Mouse (Mus musculus): ENCODE data around the gene Lhfpl2. TPM values are rescaled to one million over a fixed set of nuclear protein-coding genes. Genes with fewer than 3 reads are reported as not detected.

Lhfpl2 gene
- total RNA-seq, 1 experiment from 2014 or later: 8.1 TPM

DNA sequence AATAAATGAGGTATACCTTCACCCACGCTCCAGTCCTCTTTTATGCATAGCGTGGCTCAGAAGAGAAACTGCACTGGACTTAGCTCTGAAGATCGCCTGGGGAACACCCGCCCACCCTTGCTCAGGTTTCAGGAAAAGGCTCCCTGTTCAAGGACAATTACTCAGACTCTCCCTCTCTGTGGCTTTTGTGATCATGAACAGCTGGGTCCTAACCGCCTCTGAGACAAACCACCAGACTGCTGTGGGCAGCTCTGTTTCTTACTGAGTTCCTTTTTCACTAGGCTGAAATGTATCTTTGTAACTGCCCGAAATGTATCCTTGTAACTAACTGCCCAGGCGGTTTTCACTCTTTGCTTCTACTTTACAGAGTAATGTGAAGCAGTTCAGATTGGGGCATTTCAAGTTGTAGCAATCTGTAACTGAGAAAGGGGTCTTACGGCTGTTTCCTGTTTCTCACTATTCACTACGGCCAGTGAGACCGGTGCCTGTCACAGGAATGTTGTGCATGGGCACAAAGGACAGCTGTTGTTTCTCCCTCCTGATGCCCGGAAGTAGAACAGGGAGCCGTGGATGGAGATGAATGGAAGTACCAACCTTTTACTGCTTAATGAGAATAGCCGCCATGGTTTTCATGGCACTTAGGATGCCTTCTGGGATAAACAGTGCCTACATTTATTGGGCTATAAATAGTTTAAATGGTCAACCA lies 59.3 kb downstream of the Lhfpl2 start:
- ATAC-seq (replicated peaks in 1 of 2; ENCODE audit: insufficient read depth in 1 of 2, low FRiP score in 2 of 2, low TSS enrichment in 1 of 2, low read depth in 1 of 2, poor library complexity in 2 of 2, severe bottlenecking in 2 of 2): peak; percentile 87 to 93

DNA sequence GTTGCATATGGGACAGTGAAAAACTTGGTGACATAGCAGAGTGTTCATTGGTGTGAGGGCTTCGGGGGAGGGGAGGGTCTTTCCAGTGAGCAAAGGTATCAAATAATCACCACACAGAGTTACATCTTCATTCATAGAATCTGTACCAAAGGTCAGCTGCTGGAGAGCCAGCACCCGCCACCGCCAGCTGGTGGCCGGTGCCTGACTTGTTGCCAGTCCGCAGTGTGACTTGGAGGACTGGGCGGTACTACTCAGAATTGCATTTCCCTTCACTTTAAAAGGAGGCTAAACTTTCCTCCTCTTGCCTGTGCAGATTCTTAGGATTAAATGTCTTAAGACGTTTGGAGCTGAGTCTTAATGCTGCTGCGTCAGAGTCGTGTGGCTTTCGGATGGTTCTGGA lies 59.9 kb downstream of the Lhfpl2 start:
- no peak for ATAC-seq (replicated peaks in 1 of 2; ENCODE audit: insufficient read depth in 1 of 2, low FRiP score in 2 of 2, low TSS enrichment in 1 of 2, low read depth in 1 of 2, poor library complexity in 2 of 2, severe bottlenecking in 2 of 2)

DNA sequence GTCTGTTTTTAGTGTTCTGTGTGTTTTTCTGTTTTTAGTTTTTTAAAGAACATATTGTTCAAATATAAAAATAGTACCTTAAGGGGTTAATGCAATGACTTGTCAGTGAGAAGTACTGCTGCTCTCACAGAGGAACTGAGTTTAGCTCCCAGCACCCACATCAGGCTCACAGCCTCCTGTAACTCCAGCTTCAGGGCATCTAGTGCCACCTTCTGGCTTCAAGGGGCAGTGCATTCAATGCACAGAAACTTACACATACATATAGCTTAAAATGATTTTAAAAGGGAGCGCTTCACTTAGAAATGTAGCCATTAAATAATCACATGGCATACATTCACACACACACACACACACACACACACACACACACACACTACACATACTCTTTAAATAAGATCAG lies 60.5 kb downstream of the Lhfpl2 start:
- no peak for ATAC-seq (replicated peaks in 1 of 2; ENCODE audit: insufficient read depth in 1 of 2, low FRiP score in 2 of 2, low TSS enrichment in 1 of 2, low read depth in 1 of 2, poor library complexity in 2 of 2, severe bottlenecking in 2 of 2)

DNA sequence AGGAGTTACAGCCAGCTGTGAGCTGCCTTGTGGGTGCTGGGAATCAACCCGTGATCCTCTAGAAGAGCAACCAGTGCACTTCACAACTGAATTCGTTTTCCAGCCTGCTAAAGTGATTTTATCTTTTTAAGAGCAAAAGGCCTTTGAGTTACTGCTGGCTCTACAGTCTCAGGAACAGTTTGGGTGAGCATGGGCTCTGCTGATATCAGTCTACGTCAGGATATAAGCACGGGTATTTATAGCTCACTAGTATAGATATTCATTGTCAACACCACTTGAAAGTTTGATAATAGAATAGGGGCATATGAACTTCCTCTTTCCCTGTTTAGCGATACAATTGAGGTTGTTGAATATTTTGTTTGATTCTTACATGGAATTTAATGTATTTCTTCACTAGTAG lies 61.7 kb downstream of the Lhfpl2 start:
- ATAC-seq (replicated peaks in 1 of 2; ENCODE audit: insufficient read depth in 1 of 2, low FRiP score in 2 of 2, low TSS enrichment in 1 of 2, low read depth in 1 of 2, poor library complexity in 2 of 2, severe bottlenecking in 2 of 2): no peak

DNA sequence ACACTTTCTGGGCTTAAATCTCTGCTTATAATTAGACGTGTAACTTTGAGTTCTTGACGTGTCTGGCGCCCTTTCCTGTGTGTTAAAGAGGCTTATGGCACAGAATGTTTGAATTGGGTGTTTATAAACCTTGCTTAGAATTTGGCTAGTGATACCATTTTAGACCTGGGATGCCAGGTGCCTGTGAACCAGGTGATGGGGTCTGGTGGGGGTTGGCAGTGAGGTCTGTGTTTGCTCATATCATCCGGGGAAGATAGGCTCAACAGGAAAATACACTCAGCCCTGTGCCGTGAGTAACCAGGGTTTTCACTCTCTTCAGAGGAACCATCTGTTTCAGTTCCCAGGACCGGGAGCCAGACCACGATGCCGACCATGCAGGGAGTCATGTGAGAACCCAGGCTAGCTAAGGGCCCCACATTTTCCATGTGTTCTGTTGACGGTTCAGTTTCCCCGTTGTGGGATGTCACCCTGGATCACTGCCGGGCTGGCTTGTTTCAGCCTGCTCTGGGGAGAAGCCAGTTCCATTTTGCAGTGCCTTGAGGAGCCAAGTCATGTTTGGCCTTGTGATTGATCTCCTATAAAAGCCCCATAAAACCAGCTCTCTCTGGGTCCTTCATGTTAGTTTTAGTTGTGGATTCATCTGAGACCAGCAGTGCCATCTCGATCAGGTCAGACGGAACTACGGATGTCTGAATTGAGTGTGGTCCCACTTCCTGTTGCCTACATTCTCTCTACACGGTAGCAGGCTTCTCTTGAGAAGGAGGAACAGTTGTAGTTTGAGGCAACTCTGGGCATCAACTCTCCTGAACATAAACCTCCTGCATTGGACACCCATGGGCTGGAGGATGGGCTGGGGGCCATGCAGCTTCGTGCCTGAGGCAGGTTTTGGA lies 65.4 kb downstream of the Lhfpl2 start:
- no peak for ATAC-seq (replicated peaks in 1 of 2; ENCODE audit: insufficient read depth in 1 of 2, low FRiP score in 2 of 2, low TSS enrichment in 1 of 2, low read depth in 1 of 2, poor library complexity in 2 of 2, severe bottlenecking in 2 of 2)

DNA sequence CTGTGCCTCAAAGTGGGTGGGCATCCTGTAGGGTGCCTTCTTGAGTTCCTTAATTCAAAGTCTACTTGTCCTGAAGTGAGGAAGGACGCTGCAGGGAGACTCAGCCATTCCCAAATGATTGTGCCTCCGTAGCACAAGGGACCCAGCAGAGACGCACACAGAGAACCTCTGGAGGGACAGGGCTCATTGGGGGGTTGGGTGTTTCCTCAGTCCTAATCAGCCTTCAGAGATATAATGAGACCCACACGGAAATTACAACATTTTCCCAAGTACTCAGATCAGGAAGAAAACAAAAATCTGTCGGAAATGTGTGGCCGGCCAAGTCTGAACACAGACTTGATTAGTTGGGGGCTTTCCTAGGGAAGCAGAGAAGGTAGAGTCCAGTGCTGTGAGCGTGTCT lies 72.8 kb downstream of the Lhfpl2 start:
- no peak for ATAC-seq (replicated peaks in 1 of 2; ENCODE audit: insufficient read depth in 1 of 2, low FRiP score in 2 of 2, low TSS enrichment in 1 of 2, low read depth in 1 of 2, poor library complexity in 2 of 2, severe bottlenecking in 2 of 2)

DNA sequence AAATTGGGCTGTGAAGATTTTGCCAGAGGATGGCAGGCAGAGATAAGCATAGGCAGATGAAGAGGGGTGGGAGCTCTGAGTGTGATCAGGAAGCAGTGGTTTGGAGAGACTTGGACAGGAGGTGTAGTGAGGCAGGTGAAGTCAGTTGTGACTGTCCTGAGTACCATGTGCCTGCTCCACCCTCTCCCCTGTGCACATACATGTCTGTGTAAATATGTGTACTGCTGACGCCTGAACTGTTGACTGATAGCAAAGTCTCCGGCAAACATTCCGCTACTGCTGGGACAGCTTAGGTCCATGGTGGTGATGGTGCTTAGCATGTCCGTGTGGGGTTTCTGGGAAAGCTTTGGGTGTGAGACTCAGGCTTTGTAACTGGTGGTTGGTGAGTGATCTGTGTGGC lies 73.5 kb downstream of the Lhfpl2 start:
- ATAC-seq (replicated peaks in 1 of 2; ENCODE audit: insufficient read depth in 1 of 2, low FRiP score in 2 of 2, low TSS enrichment in 1 of 2, low read depth in 1 of 2, poor library complexity in 2 of 2, severe bottlenecking in 2 of 2): no peak; a peak in 1 of 4 replicates

DNA sequence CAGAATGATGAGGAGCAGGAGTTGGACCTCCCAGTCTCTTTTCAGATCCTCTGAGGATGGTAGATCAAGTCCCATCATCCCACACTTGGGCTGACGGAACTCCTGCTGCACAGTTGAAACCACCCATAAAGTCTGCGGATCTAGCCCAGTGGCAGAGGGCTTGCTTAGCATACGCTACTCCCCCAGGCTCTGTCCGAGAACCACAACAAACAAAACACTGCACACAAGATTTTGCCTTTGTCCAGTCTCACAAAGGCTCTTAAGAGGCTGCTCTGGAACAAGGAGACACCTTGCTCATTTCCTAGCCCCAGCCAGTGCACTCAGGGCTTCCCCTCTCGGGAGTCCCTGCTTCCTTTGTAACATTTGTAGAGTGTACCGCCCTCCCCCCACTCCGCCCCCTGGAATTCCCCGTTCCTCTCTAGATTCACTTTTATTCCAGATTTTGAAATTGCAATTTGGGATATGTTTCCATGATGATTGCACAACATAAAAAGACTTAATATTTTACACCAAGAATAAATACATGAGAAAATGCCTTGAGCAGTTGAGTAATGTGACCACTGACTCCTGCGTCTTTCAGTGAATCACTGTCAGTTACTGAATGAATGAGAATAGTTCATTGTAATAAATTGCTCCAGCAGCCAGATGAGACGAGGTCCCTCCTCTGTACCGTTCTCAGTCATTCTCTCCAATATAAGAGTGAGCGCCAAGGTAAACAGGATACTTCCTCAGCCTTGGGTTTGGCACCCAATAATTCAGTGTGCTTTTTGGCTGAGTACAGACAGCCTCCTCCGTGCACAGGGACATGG lies 74.8 kb downstream of the Lhfpl2 start:
- ATAC-seq (replicated peaks in 1 of 2; ENCODE audit: insufficient read depth in 1 of 2, low FRiP score in 2 of 2, low TSS enrichment in 1 of 2, low read depth in 1 of 2, poor library complexity in 2 of 2, severe bottlenecking in 2 of 2): no peak; a peak in 1 of 4 replicates

DNA sequence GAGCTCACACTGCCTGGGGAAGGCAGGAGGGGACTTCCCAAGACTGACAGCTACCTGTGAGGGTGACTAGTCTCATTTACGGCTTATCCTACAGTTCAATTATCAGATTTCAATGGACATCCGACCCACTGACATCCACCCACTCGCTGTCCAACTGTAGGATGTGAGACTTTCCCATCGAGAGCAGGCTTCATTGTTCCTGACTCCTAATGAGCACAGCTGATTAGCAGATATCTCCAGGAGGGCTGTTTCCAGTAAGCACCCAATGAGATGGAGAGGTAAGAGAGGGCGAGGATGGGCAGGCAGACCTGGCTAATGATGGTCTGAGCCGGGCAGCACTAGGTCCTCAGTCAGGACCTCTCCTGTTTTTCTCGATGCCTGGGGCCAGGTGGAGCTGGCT lies 77.0 kb downstream of the Lhfpl2 start:
- ATAC-seq (replicated peaks in 1 of 2; ENCODE audit: insufficient read depth in 1 of 2, low FRiP score in 2 of 2, low TSS enrichment in 1 of 2, low read depth in 1 of 2, poor library complexity in 2 of 2, severe bottlenecking in 2 of 2): no peak

DNA sequence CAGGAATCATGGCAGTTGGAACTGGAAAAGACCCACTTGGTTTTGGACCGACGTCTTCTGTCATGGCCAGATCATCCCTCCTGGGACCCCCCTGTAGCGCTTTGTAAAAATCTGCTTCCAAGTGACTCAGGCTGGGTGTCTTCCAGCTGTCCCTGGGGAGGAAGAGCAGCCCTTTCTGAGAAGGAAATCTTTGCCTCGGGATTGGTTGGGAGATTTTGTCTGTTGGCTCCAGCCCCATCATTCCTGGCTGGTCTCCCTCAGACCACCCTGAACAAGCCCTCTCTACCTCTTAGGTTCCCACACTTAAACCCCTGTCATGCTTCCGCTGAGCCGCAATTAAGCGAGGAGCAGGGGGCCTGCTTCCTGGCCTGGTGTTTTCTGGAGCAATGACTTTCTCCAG lies 77.6 kb downstream of the Lhfpl2 start:
- no peak for ATAC-seq (replicated peaks in 1 of 2; ENCODE audit: insufficient read depth in 1 of 2, low FRiP score in 2 of 2, low TSS enrichment in 1 of 2, low read depth in 1 of 2, poor library complexity in 2 of 2, severe bottlenecking in 2 of 2)

DNA sequence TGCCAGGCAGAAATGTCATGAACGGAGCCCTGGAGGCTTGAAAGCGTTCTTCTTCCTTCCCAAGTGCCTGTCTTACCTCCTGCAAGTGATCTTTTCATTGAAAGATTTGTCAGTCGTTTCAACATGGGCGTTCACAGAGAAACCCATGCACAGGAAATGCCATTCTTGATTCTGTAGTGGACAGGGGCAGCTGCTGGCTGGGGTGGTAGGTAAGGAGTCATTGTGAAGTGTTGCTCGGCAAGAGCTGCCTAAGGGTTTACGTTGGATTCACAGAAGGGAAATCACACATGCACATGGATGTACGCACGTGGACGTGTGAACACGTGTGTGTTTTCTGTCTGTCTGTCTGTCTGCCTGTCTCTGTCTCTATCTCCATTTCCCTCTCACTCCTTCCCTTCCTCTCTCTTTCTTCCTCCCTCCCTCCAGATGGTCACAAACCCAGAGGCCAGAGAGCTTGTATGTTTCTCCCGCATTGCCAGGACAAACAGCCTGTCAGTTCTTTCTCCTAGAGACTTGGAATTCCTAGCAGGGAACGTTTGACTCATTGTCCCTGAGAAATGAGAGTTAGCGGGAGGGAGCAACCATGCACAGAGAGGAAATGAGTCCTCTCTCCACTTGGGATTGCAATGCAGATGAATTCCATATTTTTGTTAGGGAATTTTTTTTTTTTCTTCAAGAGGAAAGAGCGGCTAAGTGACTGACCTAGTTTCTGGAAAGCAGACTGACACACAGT lies 82.3 kb downstream of the Lhfpl2 start:
- no peak for ATAC-seq (replicated peaks in 1 of 2; ENCODE audit: insufficient read depth in 1 of 2, low FRiP score in 2 of 2, low TSS enrichment in 1 of 2, low read depth in 1 of 2, poor library complexity in 2 of 2, severe bottlenecking in 2 of 2)

DNA sequence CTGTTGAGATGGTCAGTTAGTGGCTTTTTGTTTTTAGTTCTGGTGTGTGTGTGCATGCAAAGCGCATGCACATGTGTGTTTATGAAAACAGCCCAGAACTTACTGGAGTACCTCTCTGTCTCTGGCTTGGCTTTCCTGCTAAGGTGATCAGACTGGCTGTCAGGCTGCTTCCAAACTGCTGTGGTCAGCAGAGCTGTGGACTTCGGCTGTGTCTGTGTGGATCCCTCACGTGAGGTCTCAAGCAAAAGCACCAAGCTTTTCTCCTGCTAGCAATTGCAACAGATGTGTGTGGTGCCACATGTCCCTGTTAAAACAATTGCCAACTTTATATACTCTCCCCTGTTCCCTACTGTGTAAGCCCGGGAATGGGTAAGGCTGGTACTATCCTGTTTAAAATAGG lies 82.8 kb downstream of the Lhfpl2 start:
- ATAC-seq (replicated peaks in 1 of 2; ENCODE audit: insufficient read depth in 1 of 2, low FRiP score in 2 of 2, low TSS enrichment in 1 of 2, low read depth in 1 of 2, poor library complexity in 2 of 2, severe bottlenecking in 2 of 2): no peak

DNA sequence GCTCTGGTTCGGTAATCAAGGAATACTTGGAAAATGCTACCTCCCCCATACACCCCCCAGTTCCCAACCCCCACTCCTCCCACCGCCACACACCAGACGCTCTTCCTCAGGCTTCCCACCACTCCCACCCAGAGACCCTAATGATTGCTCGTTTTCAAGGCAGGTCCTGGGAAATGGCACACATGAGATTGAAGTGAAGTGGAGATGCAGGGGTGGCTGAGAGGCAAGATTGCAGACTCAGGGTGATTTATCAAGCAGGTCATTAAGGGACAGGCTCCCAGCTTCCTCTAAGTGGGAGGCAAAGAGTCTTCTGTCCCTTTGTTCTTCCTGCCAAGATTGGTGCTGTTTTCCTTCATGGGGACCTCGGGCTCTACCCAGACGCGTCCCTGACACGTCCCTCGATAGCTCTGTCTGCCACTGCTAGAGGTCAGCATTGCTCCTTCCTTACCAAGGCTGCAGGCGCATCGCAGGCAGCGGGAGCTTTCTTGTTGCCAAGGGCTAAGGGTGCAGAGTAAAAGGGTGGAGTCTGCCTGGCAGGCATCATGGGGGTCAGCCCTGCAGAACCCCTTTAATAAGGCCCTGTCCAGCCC lies 85.6 kb downstream of the Lhfpl2 start:
- 0 out of 4 replicates have a peak, but pooled peaks of 1 of the 2 experiments have one; percentile 37 for ATAC-seq (replicated peaks in 1 of 2; ENCODE audit: insufficient read depth in 1 of 2, low FRiP score in 2 of 2, low TSS enrichment in 1 of 2, low read depth in 1 of 2, poor library complexity in 2 of 2, severe bottlenecking in 2 of 2)

DNA sequence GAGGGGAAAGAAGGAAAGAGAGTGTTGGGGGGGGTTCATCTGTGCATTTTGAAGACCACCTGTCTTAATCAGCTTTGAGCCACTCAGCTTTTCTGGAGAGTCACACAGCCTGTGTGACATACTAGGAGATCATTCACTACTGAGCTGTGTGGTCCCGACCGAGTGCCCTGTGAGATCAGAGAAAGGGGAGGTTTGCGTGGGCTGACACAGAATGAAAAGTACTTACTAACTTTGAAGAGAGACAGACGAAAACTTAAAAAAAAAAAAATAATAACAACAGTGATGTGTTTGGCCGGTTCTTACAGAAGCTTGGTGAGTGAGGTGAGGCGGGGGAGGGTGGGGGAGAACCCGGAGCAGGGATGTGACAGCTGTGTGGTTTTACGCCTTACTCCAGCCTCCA lies 86.9 kb downstream of the Lhfpl2 start:
- ATAC-seq (replicated peaks in 1 of 2; ENCODE audit: insufficient read depth in 1 of 2, low FRiP score in 2 of 2, low TSS enrichment in 1 of 2, low read depth in 1 of 2, poor library complexity in 2 of 2, severe bottlenecking in 2 of 2): no peak

DNA sequence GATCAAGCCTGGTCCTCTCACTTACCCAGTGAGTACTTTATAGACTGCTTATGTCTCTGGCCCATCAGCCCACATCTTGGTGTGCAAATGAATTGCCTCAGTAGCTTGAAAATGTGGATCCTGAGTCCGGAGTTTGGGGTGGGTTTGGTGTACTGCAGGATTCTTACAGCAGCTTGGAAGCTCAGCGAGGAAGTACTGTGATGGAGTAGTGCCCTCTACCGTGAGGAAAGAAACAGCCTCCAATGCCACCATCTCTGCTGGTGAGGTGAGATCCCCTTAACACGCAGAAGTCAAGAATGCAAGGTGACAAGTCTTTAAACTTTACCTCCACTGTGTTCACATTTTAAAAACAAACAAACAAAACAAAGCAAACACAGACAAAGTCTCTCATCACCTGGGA lies 89.7 kb downstream of the Lhfpl2 start:
- ATAC-seq (replicated peaks in 1 of 2; ENCODE audit: insufficient read depth in 1 of 2, low FRiP score in 2 of 2, low TSS enrichment in 1 of 2, low read depth in 1 of 2, poor library complexity in 2 of 2, severe bottlenecking in 2 of 2): 0 out of 4 replicates have a peak, but pooled peaks have one; percentile 50 to 54

DNA sequence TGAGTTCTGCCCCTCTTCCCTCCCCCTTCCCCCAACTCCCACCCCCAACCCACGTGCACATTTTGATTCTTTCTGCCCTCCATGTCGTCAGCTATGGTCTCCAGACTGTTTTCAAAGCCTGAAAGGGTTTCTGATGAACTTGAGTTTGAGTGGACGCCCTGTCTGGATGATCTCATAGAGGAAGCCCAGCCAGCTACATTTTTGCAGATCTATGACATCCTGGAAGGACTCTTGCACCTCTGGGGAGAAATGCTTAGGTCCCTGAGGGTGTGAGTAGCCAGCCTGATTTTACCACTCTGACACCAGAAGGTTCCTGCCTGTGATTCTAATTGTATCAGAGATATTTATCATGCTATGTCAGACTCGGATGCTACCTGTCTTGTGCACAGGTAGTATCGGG lies 91.4 kb downstream of the Lhfpl2 start:
- no peak for ATAC-seq (replicated peaks in 1 of 2; ENCODE audit: insufficient read depth in 1 of 2, low FRiP score in 2 of 2, low TSS enrichment in 1 of 2, low read depth in 1 of 2, poor library complexity in 2 of 2, severe bottlenecking in 2 of 2)

DNA sequence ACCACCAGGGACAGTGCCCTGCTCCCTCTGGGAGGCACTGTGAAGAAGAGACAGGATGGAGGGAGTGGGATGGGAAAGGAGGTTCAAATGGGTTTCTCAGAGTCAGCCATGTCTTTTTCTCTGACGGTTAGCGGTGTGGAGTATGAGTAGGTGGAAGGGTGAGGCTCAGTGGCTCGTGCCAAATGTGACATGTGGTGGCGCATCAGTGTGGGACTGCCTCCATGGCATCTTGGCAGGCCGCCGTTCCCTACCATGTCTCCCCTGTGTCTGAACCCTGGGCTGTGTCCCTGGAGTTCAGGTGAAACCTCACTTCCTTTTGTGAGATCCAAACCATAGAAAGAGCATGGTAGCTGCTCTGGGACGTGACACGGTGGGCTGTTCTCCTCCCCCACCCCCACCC lies 92.2 kb downstream of the Lhfpl2 start:
- ATAC-seq (replicated peaks in 1 of 2; ENCODE audit: insufficient read depth in 1 of 2, low FRiP score in 2 of 2, low TSS enrichment in 1 of 2, low read depth in 1 of 2, poor library complexity in 2 of 2, severe bottlenecking in 2 of 2): no peak
